Mouse (Mus musculus): ENCODE data around the gene Pold4. TPM values are rescaled to one million over a fixed set of nuclear protein-coding genes. Genes with fewer than 3 reads are reported as not detected.
A peak's percentile ranks its signal among the peaks of the same experiment; 100 is the strongest.

Pold4 gene
- polyA plus RNA-seq, 1 experiment from 2014 or later = 15.2 TPM

- no peaks in the 10 kb centered on the region for H3K9me3 ChIP-seq (ENCODE audit: control insufficient read depth, low read length)
- no peaks in the 10 kb centered on the region for H3K36me3 ChIP-seq (ENCODE audit: control insufficient read depth, insufficient read depth, low read length)
- no peak overlapping the region for H3K27ac ChIP-seq (ENCODE audit: low read depth, low read length)
- peak overlapping the region; percentile 55 for H3K9ac ChIP-seq (ENCODE audit: low read length)
- no peak for DNase-seq (ENCODE audit: low spot score)
- peak overlapping the region; percentile 65 for H3K4me3 ChIP-seq (ENCODE audit: low read depth, low read length)
- 26% methylated on average over 7 of the region's 7 CpGs for WGBS
- H3K4me2 ChIP-seq (ENCODE audit: low read depth) = peak overlapping the region; percentile 75
- H3K4me1 ChIP-seq (ENCODE audit: control insufficient read depth, insufficient read depth, low read length) = peaks cover 4% of the 10 kb centered on the region
- ATAC-seq (ENCODE audit: insufficient read depth, low FRiP score, low TSS enrichment) = peak; percentile 40; the same call in 1 of the 2 replicates
- H3K27me3 ChIP-seq (ENCODE audit: control insufficient read depth, insufficient read depth, low read length) = no peaks in the 10 kb centered on the region
Measured at GRCm38 (mm10) chr19:4202149-4202548, 29.6 kb upstream of the Pold4 start.

- no peak overlapping the region for H3K4me3 ChIP-seq (ENCODE audit: low read depth, low read length)
- no peak overlapping the region for H3K4me2 ChIP-seq (ENCODE audit: low read depth)
- H3K27ac ChIP-seq (ENCODE audit: low read depth, low read length) = no peak overlapping the region
- ATAC-seq (ENCODE audit: insufficient read depth, low FRiP score, low TSS enrichment) (no peak), DNase-seq (ENCODE audit: low spot score) (no peak)
- 76% methylated on average over 3 of the region's 3 CpGs for WGBS
- H3K9ac ChIP-seq (ENCODE audit: low read length) = no peak overlapping the region
- peaks cover 4% of the 10 kb centered on the region for H3K4me1 ChIP-seq (ENCODE audit: control insufficient read depth, insufficient read depth, low read length)
- no peaks in the 10 kb centered on the region for H3K9me3 ChIP-seq (ENCODE audit: control insufficient read depth, low read length)
- H3K27me3 ChIP-seq (ENCODE audit: control insufficient read depth, insufficient read depth, low read length) = no peaks in the 10 kb centered on the region
- H3K36me3 ChIP-seq (ENCODE audit: control insufficient read depth, insufficient read depth, low read length) = no peaks in the 10 kb centered on the region
Measured at GRCm38 (mm10) chr19:4203148-4203547, 28.6 kb upstream of the Pold4 start.

- DNase-seq (ENCODE audit: low spot score) = no peak
- peaks cover 4% of the 10 kb centered on the region for H3K4me1 ChIP-seq (ENCODE audit: control insufficient read depth, insufficient read depth, low read length)
- WGBS = 64% methylated on average over 13 of the region's 13 CpGs
- no peaks in the 10 kb centered on the region for H3K36me3 ChIP-seq (ENCODE audit: control insufficient read depth, insufficient read depth, low read length)
- H3K9ac ChIP-seq (ENCODE audit: low read length) = no peak overlapping the region
- no peaks in the 10 kb centered on the region for H3K9me3 ChIP-seq (ENCODE audit: control insufficient read depth, low read length)
- no peak for ATAC-seq (ENCODE audit: insufficient read depth, low FRiP score, low TSS enrichment)
- H3K4me2 ChIP-seq (ENCODE audit: low read depth) = no peak overlapping the region
- H3K27me3 ChIP-seq (ENCODE audit: control insufficient read depth, insufficient read depth, low read length) = peaks cover 3% of the 10 kb centered on the region; the same call in 1 of the 2 replicates
- H3K27ac ChIP-seq (ENCODE audit: low read depth, low read length) = no peak overlapping the region
- H3K4me3 ChIP-seq (ENCODE audit: low read depth, low read length) = no peak overlapping the region
Measured at GRCm38 (mm10) chr19:4203604-4204326, 27.9 kb upstream of the Pold4 start.

- no peak overlapping the region for H3K4me3 ChIP-seq (ENCODE audit: low read depth, low read length)
- H3K9ac ChIP-seq (ENCODE audit: low read length) = no peak overlapping the region
- no peaks in the 10 kb centered on the region for H3K36me3 ChIP-seq (ENCODE audit: control insufficient read depth, insufficient read depth, low read length)
- peaks cover 4% of the 10 kb centered on the region; the same call in 1 of the 2 replicates for H3K27me3 ChIP-seq (ENCODE audit: control insufficient read depth, insufficient read depth, low read length)
- WGBS = 63% methylated on average over 3 of the region's 4 CpGs
- no peak for DNase-seq (ENCODE audit: low spot score)
- H3K4me2 ChIP-seq (ENCODE audit: low read depth) = no peak overlapping the region
- ATAC-seq (ENCODE audit: insufficient read depth, low FRiP score, low TSS enrichment) = no peak
- no peaks in the 10 kb centered on the region for H3K9me3 ChIP-seq (ENCODE audit: control insufficient read depth, low read length)
- no peak overlapping the region for H3K27ac ChIP-seq (ENCODE audit: low read depth, low read length)
- peaks cover 4% of the 10 kb centered on the region for H3K4me1 ChIP-seq (ENCODE audit: control insufficient read depth, insufficient read depth, low read length)
Measured at GRCm38 (mm10) chr19:4204889-4205288, 26.8 kb upstream of the Pold4 start.

GRCm38 (mm10) chr19:4206971-4207370 is 24.7 kb upstream of the Pold4 start:
- H3K4me3 ChIP-seq (ENCODE audit: low read depth, low read length) = no peak overlapping the region
- H3K27me3 ChIP-seq (ENCODE audit: control insufficient read depth, insufficient read depth, low read length) = peaks cover 7% of the 10 kb centered on the region; the same call in 1 of the 2 replicates
- no peak overlapping the region for H3K4me2 ChIP-seq (ENCODE audit: low read depth)
- no peak overlapping the region for H3K27ac ChIP-seq (ENCODE audit: low read depth, low read length)
- H3K36me3 ChIP-seq (ENCODE audit: control insufficient read depth, insufficient read depth, low read length) = no peaks in the 10 kb centered on the region
- ATAC-seq (ENCODE audit: insufficient read depth, low FRiP score, low TSS enrichment) = no peak
- H3K9ac ChIP-seq (ENCODE audit: low read length) = no peak overlapping the region
- DNase-seq (ENCODE audit: low spot score) = peak; percentile 73
- no peaks in the 10 kb centered on the region for H3K9me3 ChIP-seq (ENCODE audit: control insufficient read depth, low read length)
- no peaks in the 10 kb centered on the region; the same call in 1 of the 2 replicates for H3K4me1 ChIP-seq (ENCODE audit: control insufficient read depth, insufficient read depth, low read length)
- WGBS = 0% methylated on average over 2 of the region's 2 CpGs

- WGBS = 68% methylated on average over 5 of the region's 5 CpGs
- Histone ChIP-seq H3K27ac (ENCODE audit: low read depth, low read length) (no peak overlapping the region), H3K4me2 (ENCODE audit: low read depth) (no peak overlapping the region), H3K4me1 (ENCODE audit: control insufficient read depth, insufficient read depth, low read length) (no peaks in the 10 kb centered on the region; the same call in 1 of the 2 replicates), H3K4me3 (ENCODE audit: low read depth, low read length) (no peak overlapping the region), H3K9me3 (ENCODE audit: control insufficient read depth, low read length) (no peaks in the 10 kb centered on the region), H3K36me3 (ENCODE audit: control insufficient read depth, insufficient read depth, low read length) (no peaks in the 10 kb centered on the region), H3K27me3 (ENCODE audit: control insufficient read depth, insufficient read depth, low read length) (peaks cover 19% of the 10 kb centered on the region), H3K9ac (ENCODE audit: low read length) (no peak overlapping the region)
- ATAC-seq (ENCODE audit: insufficient read depth, low FRiP score, low TSS enrichment) (no peak), DNase-seq (ENCODE audit: low spot score) (no peak)
Measured at GRCm38 (mm10) chr19:4208563-4208962, 23.1 kb upstream of the Pold4 start.

GRCm38 (mm10) chr19:4211891-4212588 is 19.7 kb upstream of the Pold4 start:
- H3K27ac ChIP-seq (ENCODE audit: low read depth, low read length) = no peak overlapping the region
- H3K9ac ChIP-seq (ENCODE audit: low read length) = no peak overlapping the region
- H3K36me3 ChIP-seq (ENCODE audit: control insufficient read depth, insufficient read depth, low read length) = no peaks in the 10 kb centered on the region
- H3K4me2 ChIP-seq (ENCODE audit: low read depth) = no peak overlapping the region
- H3K9me3 ChIP-seq (ENCODE audit: control insufficient read depth, low read length) = no peaks in the 10 kb centered on the region
- no peak overlapping the region for H3K4me3 ChIP-seq (ENCODE audit: low read depth, low read length)
- 21% methylated on average over 4 of the region's 4 CpGs for WGBS
- ATAC-seq (ENCODE audit: insufficient read depth, low FRiP score, low TSS enrichment) = no peak
- no peak for DNase-seq (ENCODE audit: low spot score)
- H3K27me3 ChIP-seq (ENCODE audit: control insufficient read depth, insufficient read depth, low read length) = peaks cover 51% of the 10 kb centered on the region
- H3K4me1 ChIP-seq (ENCODE audit: control insufficient read depth, insufficient read depth, low read length) = peaks cover 8% of the 10 kb centered on the region

GRCm38 (mm10) chr19:4213524-4213974 is 18.1 kb upstream of the Pold4 start:
- Histone ChIP-seq H3K4me1 (ENCODE audit: control insufficient read depth, insufficient read depth, low read length) (peaks cover 8% of the 10 kb centered on the region), H3K9me3 (ENCODE audit: control insufficient read depth, low read length) (no peaks in the 10 kb centered on the region), H3K27ac (ENCODE audit: low read depth, low read length) (no peak overlapping the region), H3K27me3 (ENCODE audit: control insufficient read depth, insufficient read depth, low read length) (peaks cover 52% of the 10 kb centered on the region), H3K4me3 (ENCODE audit: low read depth, low read length) (peak overlapping the region; percentile 59; the same call in 1 of the 2 replicates), H3K4me2 (ENCODE audit: low read depth) (no peak overlapping the region), H3K9ac (ENCODE audit: low read length) (no peak overlapping the region), H3K36me3 (ENCODE audit: control insufficient read depth, insufficient read depth, low read length) (no peaks in the 10 kb centered on the region)
- ATAC-seq (ENCODE audit: insufficient read depth, low FRiP score, low TSS enrichment) (no peak), DNase-seq (ENCODE audit: low spot score) (no peak)
- WGBS = 3% methylated on average over 9 of the region's 9 CpGs

Data from neural tube, embryonic 11.5 days (tissue).